Mouse (Mus musculus): ENCODE results near the gene Klk15.
"Not testable (repeated sequence)": the region's sequence is repeated elsewhere in the genome, so short reads cannot be mapped to it uniquely, and the experiment has no call there.

Klk15 gene

DNA sequence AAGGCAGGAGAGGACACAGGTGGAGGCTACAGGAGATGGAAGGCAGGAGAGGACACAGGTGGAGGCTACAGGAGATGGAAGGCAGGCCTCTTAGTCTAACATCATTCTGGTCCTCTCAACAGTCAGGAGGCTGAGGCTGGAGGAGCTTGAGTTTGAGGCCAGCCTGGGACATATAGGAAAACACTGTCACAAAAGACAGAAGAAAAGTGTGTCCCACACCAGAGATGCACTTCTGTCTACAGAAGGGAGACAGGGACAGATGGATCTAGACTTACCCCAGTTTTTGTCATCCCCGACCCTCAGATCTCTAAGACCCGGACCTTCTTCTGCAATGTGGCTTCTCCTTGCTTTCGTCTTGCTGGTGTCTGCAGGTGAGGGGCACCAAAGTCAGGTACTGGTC lies at the start of gene Klk15:
TSS of gene Klk15 (plus strand) at position 301 of the 400 bp plus-strand sequence.
- no peak for DNase-seq (ENCODE audit: low spot score in 2 of 2)

DNA sequence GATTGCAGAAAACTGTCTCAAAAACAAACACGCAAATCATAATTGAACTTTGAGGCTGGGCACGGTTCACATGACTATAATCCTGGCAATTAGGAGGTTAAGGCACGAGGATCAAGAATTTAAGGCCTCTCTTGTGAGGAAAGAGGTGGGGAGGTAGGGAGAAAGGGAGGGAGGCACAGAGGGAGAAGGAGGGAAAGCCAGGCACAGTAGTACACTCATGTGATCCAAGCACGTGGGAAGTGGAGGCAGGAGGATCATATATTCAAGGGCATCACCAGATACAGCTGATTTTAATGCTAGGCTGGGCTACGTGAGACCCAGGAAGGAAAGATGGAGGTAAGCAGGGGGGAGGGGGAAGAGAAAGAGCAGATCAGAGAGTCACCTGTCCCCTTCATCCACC lies 42.2 kb upstream of the Klk15 start:
- DNase-seq (ENCODE audit: low spot score in 2 of 2) = no peak

DNA sequence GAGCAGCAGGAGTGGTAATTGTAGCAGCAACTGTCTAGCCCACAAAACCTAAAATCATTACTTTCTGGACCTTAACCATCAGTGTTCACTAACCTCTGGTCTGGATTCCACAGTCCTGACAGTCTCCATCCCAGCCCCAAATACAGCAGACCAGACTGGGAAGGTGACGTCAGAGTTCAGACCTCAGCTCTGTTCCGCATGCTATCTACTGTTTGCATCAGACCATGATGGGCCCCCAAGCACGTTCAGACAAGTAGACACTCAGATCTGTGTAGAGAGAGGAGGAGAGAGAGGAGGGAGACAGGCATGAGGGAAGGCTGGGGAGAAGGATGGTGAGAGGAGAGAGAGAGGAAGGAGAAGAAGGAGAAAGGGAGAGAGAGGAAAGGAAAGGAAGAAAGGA lies 41.8 kb upstream of the Klk15 start:
- DNase-seq (ENCODE audit: low spot score in 2 of 2) = no peak

DNA sequence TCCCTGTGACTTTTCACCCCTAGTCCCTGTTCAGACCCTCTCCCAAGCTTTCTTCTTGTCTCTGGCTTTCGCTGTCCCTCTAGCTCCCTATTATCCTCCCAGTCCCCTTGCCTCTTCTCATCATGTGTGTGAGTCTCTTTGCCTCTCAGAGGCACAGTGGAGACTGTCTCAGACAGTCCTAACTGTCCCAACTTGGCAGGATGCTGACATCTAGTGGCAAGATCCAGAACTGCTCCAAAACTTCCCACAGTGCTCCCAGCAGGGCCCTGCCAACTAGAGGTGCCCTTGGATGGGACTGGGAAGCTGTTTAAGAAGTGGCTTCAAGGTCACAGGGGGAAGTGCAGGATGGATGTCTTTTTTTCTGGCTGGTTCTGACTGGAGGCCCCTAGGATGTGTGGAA lies 38.7 kb upstream of the Klk15 start:
- DNase-seq (ENCODE audit: low spot score in 2 of 2) = peak; percentile 67 to 80

DNA sequence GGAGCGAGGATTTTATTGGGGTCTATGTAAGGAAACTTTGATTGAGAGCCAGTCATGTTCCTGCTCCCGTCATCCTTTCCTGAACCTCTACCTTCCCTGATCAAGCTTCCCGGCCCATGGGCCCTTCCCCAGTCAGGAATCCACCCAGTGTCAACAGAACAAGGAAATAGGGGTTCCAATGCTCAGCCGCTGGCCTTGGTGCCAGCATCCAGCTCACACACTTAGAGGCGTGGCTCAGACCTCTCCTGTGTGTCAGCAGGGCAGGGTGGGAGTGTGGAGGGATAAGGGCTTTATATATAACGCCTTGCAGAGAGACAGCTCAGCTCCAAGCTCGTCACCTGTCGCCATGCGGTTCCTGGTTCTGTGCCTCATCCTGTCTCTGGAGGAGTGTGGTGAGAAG lies 18.7 kb upstream of the Klk15 start:
- no peak for DNase-seq (ENCODE audit: low spot score in 2 of 2)

DNA sequence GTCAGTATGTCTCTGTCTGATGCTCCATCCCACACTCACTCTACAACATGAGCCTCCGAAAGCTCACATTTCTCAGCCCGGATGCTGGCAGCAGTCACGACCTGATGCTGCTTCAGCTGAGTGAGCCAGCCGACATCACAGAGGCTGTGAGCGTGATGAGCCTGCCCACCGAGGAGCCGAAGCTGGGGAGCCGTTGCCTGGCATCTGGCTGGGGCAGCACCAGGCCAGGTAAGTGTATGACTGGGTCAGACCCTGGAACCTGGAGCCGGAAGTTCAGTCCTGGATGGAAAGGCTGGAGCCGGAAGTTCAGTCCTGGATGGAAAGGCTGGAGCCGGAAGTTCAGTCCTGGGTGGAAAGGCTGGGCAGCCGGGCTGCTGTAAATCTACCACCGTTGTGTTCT lies 15.1 kb upstream of the Klk15 start:
- DNase-seq (ENCODE audit: low spot score in 2 of 2) = no peak

DNA sequence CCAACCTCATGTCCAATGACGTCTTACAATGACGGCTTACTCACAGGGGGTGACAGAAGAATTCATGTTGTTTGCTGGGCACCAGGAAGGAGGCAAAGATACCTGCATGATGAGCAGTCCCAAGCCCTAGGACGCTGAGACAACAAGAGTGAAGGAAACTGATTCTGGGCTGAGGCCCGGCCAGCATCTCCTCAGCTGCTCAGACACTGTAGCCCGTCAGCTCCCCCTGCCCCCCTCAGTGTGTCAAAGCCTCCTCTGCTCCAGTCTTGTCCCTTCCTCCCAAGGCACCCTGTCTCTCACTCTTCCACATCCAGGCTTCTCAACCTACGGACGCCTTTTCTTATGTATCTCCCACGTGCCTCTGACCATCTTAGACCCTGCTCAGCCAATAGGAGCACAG lies 14.7 kb upstream of the Klk15 start:
- DNase-seq (ENCODE audit: low spot score in 2 of 2) = no peak

DNA sequence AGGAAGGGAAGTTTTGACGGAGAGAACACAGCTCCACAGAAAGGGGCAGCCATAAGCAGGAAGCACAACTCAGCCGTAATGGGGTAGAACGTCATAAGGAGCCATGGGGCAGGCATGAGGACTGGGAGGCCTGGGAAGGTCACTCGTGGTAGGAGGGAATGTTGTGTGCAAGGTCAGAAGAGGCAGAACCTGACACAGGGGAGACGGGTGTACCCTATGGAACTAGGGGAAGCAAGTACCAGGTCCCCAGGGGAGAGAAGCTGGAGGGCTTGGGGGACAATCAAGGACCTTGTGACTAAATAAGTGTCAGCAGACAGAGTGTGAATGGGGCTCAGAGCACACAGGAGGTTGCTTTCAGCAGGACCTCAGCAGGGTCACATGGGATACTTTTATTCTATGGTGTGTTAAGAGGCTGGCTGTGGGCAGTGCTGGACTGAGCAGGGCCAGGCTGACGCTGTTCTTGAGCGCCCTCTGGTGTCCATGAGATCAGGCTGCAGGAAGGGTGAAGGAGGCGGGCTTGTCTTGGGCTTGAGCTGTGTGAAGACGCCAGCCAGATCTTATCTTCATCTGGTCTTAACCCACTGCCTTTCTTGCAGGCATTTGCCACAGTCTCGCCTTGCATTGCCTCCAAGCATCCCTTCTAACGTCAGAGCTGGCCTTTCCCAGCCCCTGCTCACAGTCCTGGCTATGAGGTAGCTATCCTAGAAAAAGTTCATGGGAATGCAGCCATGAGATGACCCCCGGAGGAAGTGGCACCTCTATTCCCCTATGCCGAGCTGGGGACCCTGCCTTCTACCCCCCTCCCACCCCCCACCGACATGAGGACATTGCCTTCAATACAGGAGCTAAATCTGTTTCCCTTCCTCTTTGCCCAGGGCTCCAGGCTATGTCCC lies 13.7 kb upstream of the Klk15 start:
- peak; percentile 28 to 30 for DNase-seq (ENCODE audit: low spot score in 2 of 2)

DNA sequence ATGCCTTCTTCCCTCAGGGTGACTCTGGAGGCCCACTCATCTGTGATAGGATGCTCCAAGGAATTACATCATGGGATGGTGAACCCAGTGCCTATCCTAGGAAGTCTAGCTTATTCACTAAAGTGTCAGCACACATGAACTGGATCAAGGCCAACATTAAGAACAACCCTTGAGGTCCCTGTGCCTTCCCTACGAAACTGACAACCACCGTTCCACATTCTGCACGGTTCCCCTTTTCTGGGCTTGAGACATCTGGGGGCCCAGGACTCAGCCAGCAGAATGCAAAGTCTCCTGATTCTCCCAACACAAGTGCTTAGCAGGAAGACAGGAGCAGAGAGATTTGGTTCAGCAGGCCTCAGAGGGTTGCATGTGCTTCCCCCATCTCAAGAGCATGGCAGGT lies 13.0 kb upstream of the Klk15 start:
- DNase-seq (ENCODE audit: low spot score in 2 of 2) = no peak

DNA sequence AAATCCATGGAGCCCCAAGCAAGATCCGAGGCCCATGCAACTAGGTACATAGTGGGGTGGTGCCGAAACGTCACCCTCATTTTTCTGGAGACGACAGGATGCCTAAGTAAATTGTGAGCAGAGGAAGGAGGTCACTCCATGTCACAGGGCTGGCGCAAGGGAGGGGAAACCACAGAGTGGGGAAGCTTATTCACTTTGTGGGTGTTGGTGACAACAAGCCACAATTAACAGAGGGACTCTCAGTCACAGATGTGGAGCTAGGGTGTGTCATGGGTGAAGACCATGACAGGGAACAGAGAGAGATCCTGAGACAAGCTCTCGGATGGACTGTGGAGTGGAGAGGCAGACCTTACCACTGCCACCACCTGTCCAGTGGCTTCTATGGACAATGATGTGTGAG lies 12.5 kb upstream of the Klk15 start:
- DNase-seq (ENCODE audit: low spot score in 2 of 2) = no peak

DNA sequence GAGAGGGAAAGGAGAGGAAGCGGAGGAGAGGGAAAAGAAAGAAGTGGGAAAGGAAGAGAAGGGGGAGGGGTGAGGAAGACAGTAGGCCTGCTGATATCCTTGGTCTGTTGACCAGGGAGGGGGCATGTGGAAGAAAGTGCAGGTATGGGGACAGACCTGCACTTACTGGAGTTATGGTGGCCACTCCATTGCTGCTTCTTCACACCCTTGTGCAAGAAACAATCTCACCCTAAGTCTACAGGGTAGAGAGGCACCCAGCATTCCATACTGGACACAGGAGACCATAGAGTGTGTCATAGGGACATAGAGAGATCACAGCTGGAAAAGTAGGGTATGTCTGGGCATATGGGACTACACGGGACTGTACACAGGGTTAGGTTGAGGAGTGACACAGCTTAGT lies 11.6 kb upstream of the Klk15 start:
- no peak for DNase-seq (ENCODE audit: low spot score in 2 of 2)

DNA sequence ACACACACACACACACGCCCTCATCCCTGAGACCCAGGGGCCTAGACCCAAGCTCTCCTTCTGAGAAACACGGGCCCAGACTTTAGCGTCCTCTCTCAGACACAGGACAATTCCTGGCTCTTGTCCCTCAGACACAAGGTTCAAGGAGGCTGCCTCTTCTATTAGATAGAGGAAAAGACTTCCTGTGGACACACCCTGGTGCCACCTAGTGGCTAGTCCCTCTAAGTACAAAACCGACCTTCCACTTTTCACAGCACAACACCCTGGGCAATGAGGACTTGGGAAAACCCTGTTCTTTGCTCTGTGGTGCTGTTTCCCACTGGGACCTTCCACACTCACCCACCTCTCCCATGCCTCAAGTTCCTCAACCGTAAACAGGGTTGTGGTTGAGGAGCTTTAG lies 7.6 kb upstream of the Klk15 start:
- no peak for DNase-seq (ENCODE audit: low spot score in 2 of 2)

DNA sequence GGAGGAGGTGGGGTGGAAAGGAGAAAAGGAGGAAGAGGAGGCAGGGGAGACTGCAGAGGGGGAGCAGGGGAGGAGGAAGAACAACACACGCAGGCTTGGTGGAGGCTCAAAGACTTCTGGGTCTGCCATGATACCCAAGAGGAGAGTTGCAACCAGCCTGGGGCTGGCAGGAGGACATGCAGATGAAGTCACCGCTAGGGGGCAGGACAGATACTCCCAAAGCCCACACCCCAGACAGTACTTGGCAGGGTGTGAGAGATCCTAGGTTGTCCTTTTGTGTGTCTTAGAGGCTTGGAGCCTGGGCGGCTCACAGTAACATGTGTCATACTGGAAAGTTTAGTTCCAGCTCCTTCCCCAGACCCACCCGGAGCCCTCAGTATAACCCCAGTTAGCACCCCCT lies 5.0 kb upstream of the Klk15 start:
- DNase-seq (ENCODE audit: low spot score in 2 of 2) = no peak

DNA sequence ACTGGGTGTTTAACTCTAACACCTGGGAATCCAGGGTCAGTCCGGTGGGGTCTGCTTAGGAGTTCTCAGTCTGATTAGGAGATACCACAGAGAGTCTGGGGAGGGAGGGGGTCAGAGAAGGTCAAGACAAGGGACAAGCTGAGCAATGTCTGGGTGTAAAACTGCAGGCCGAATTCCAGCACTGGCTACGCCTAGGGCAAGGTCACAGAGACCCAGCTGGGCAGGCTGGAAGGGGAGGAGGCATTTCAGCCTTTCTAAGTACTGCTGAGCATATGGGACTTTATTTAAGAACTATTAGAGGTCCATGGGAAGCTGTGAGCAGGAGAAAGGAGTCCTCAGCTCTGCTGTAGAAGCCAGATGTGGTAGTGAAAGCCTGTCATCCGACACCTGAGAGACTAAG lies 1.2 kb upstream of the Klk15 start:
- no peak for DNase-seq (ENCODE audit: low spot score in 2 of 2)

DNA sequence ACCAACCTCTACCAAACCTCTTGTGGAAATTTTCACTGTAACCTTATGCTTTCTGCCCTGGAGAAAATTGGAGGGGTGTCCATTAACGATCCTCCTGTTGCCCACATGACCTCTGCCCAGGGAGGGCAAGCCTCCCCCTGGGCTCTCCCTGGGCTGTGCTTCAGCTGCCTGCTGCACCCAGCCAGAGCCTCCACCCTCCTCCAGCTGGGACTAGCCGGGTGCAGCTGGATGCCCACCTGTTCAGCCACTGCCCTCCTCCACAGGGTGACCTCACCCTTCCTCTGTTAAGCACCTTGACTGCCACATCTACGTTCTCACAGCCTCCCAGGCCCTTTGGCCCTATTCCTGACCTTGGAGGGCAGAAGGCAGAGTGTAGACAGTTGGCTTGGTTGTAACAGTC lies 1.2 kb downstream of the Klk15 start:
- DNase-seq (ENCODE audit: low spot score in 2 of 2) = no peak

DNA sequence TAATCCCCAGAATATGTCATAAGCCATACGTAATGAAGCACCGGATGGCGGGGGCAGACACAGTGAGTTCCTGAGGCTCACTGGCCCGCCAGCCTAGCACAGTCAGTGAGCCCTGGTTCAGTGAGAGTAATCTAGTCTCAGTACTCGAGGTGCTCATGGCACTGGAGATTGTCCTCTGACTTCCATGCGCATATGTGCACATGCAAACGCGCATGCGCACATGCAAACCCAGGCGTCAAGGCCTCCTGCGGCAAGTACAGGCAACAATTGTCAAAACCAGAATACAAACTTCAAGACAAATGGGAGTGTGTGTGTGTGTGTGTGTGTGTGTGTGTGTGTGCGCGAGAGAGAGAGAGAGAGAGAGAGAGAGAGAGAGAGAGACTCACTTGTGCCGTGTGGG lies 3.0 kb downstream of the Klk15 start:
- no peak for DNase-seq (ENCODE audit: low spot score in 2 of 2)

DNA sequence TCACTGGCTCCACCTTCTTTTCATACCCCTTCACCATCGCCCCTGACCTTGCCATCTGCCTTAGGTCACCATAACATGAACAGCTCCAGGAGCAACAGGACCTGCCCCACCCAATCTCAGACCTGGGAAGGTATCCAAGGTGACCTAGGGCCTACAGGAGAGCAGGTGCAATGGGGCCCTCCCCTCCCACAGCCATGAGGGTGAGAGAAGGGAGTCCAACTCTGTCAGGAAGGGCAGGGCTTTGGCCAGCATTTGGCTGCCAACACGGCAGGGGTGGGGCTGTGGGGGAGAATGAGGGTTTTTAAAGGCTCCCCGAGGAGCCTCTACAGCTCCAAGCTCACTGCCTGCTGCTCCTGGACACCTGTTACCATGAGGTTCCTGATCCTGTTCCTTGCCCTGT lies 8.8 kb downstream of the Klk15 start:
- not testable (repeated sequence) for DNase-seq (ENCODE audit: low spot score in 2 of 2)

DNA sequence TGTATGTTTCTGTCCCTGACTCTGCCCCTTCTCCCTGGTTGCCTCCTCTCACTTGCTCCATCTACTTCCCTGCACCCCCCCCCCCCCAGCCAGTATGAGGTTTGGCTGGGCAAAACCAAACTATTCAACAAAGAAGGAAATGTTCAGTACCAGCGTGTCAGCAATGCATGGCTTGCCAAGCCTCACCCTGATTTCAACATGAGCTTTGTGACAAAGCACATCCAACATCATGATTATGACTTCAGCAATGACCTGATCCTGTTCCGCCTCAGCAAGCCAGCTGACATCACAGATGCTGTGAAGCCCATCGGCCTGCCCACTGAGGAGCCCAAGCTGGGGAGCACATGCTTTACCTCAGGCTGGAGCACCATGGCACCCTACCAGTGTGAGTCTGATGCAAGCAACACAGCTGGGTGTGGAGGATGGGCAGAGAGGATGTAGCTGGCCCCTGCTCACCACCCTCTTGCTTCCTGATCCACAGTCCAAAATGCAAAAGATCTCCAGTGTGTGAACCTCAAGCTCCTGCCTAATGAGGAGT lies 11.3 kb downstream of the Klk15 start:
- no peak for DNase-seq (ENCODE audit: low spot score in 2 of 2)

DNA sequence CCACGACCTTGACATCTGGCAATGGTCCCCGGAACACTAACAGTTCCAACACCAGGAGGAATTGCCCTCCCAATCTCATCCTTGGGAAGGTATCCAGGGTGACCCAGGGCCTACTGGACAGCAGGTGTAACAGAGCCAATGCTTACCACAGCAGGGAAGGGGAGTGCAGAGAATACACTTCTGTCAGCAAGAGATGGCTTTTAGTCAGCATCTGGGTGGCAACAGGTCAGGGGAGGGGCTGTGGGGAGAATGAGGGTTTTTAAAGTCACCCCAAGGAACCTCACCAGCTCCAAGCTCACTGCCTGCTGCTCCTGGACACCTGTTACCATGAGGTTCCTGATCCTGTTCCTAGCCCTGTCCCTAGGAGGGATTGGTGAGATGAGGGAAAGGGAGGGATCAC lies 16.8 kb downstream of the Klk15 start, which contains the start of gene Klk1b8:
TSS of gene Klk1b8 (plus strand) at position 301 of the 400 bp plus-strand sequence.
- no peak for DNase-seq (ENCODE audit: low spot score in 2 of 2)

DNA sequence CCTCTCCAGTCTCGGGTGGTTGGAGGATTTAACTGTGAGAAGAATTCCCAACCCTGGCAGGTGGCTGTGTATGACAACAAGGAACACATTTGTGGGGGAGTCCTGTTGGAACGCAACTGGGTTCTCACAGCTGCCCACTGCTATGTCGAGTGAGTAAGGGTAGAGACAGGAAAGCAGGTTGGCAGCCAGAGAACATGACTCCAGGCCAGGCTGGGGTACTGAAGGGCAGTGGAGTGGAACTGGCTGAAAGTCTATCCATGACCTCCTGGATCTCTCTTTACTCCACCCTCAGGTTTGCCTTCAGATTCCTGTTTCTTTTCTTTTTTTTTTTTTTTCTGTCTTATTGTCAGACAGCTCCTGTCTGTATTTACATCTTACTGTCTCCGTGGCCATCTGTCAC lies 19.2 kb downstream of the Klk15 start:
- DNase-seq (ENCODE audit: low spot score in 2 of 2) = no peak

DNA sequence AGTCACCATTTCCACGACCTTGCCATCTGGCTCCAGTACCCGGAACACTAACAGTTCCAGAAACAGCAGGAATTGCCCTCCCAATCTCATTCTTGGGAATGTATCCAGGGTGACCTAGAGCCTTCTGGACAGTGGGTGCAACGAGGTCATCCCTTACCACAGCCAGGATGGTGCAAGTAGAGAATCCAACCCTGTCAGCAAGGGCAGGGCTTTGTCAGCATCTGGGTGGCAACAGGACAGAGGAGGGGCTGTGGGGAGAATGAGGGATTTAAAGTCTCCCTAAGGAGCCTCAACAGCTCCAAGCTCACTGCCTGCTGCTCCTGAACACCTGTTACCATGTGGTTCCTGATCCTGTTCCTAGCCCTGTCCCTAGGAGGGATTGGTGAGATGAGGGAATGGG lies 32.9 kb downstream of the Klk15 start, which contains the start of gene Klk1b1:
TSS of gene Klk1b1 (plus strand) at position 301 of the 400 bp plus-strand sequence.
- no peak for DNase-seq (ENCODE audit: low spot score in 2 of 2)

DNA sequence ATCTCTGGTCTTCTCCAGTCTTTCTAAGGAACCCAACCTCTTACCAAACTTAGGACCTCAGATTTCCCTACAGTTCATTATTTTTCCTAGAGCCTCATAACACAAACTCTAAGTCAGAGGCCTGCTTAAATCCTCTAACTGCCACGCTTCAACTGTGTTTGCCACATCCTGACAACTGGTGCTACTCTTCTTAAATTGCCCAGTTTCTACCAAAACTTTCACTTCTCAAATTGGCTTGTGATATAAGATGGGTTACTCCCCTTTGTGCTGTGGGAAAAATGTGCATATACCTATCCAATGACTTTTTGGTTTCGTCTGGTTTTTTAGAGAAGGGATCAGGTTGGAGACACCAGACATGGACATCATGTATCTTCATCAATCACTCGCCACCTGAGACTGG lies 33.5 kb downstream of the Klk15 start:
- no peak for DNase-seq (ENCODE audit: low spot score in 2 of 2)

DNA sequence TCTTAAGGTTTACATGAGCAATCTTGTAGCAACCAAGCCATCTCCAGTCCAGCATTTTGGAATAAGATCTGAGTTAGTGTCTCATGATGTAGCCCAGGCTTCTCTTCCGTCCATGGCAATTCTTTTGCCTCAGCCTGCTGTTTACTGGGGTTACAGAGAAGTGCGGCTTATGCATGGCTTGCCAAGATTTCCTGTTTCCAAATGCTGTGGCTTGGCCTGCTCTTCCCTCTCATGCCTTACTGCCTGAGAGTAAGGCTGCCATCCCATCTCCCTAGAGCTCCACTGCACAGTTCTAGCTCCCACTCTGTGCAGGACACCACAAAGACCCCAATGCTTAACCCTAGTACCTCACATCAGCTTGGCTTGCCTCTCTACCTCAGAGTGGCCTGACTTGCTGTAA lies 34.1 kb downstream of the Klk15 start:
- no peak for DNase-seq (ENCODE audit: low spot score in 2 of 2)
